Mouse (Mus musculus) heart, adult 18-20 months (tissue): Measurements from ENCODE around the gene Nphp4. TPM values are rescaled to one million over a fixed set of nuclear protein-coding genes. Genes with fewer than 3 reads are reported as not detected.

Experiments
- DNase-seq, 2 experiments: peaks; one replicate each; pipeline ENCODE4 v3.0.0; 2021 to 2022; ENCODE audit warnings: mixed read lengths in 1 of 2
- long read RNA-seq, 2 experiments: library from polyadenylated mRNA; stranded (forward); transcript quantifications; one replicate each; pipeline ENCODE4 v2.0.0; 2021
- total RNA-seq, 2 experiments: library from RNA; stranded (reverse); gene quantifications; 2 replicates each; pipeline ENCODE4 v1.2.3; 2021

Gene Nphp4
- total RNA-seq = 1 to 10 TPM in 1 of 2 experiments, under 1 TPM in 1; 0.90 to 1.1 TPM
- long read RNA-seq, experiment 1, partial matches to known transcripts = 1 of 2 reads
- long read RNA-seq, experiment 1, other reads (novel, unspliced or antisense) = 1 of 2 reads
- long read RNA-seq, experiment 2 = 0 reads

GRCm38 (mm10) chr4:152476427-152477023 is at the start of gene Nphp4:
TSS of gene Nphp4 (plus strand) at chr4:152476706.
- DNase-seq = no peak

- DNase-seq = no peak
Measured at GRCm38 (mm10) chr4:152428259-152428658, 48.2 kb upstream of the Nphp4 start.

- DNase-seq = peak in 1 of 2 experiments; percentile 32
Measured at GRCm38 (mm10) chr4:152432308-152432707, 44.2 kb upstream of the Nphp4 start.

GRCm38 (mm10) chr4:152434836-152435235 is 41.7 kb upstream of the Nphp4 start:
- DNase-seq = peak; percentile 76 to 93

- DNase-seq = peak; percentile 46 to 85
Measured at GRCm38 (mm10) chr4:152435255-152435654, 41.3 kb upstream of the Nphp4 start.

- DNase-seq = no peak
Measured at GRCm38 (mm10) chr4:152440882-152441281, 35.6 kb upstream of the Nphp4 start.

GRCm38 (mm10) chr4:152441536-152441935 is 35.0 kb upstream of the Nphp4 start:
- DNase-seq = no peak

GRCm38 (mm10) chr4:152446178-152446577 is 30.3 kb upstream of the Nphp4 start:
- DNase-seq = peak; percentile 21 to 68

GRCm38 (mm10) chr4:152447731-152448665 is 28.5 kb upstream of the Nphp4 start:
- peak in 1 of 2 experiments; percentile 14 for DNase-seq

- peak; percentile 16 to 55 for DNase-seq
Measured at GRCm38 (mm10) chr4:152448666-152449018, 27.9 kb upstream of the Nphp4 start.

- no peak for DNase-seq
Measured at GRCm38 (mm10) chr4:152451371-152451770, 25.1 kb upstream of the Nphp4 start.

- no peak for DNase-seq
Measured at GRCm38 (mm10) chr4:152453079-152453478, 23.4 kb upstream of the Nphp4 start.

GRCm38 (mm10) chr4:152454153-152454552 is 22.4 kb upstream of the Nphp4 start:
- DNase-seq = no peak

GRCm38 (mm10) chr4:152456609-152457008 is 19.9 kb upstream of the Nphp4 start:
- DNase-seq = no peak

GRCm38 (mm10) chr4:152457673-152458072 is 18.8 kb upstream of the Nphp4 start:
- no peak for DNase-seq

GRCm38 (mm10) chr4:152462516-152462915 is 14.0 kb upstream of the Nphp4 start:
- DNase-seq = no peak

GRCm38 (mm10) chr4:152463147-152463546 is 13.4 kb upstream of the Nphp4 start:
- peak; percentile 61 to 79 for DNase-seq

GRCm38 (mm10) chr4:152465116-152465515 is 11.4 kb upstream of the Nphp4 start:
- DNase-seq = no peak

GRCm38 (mm10) chr4:152466601-152467000 is 9.9 kb upstream of the Nphp4 start:
- no peak for DNase-seq

- DNase-seq = no peak
Measured at GRCm38 (mm10) chr4:152467951-152468350, 8.6 kb upstream of the Nphp4 start.

GRCm38 (mm10) chr4:152475941-152476340 is 565 bp upstream of the Nphp4 start:
- no peak for DNase-seq

GRCm38 (mm10) chr4:152477106-152477465 is 580 bp downstream of the Nphp4 start:
- no peak for DNase-seq
